Mouse (Mus musculus) lung, adult 2 months (tissue): ENCODE results near the gene Dgki.

Experiments
- CTCF ChIP-seq: fragments of 200-500 bp; IDR thresholded peaks from 2 replicates; pipeline ENCODE4 v1.5.1; 2011; ENCODE audit warnings: mild to moderate bottlenecking, low read length, control low read depth; ENCODE audit not compliant: insufficient read depth
- POLR2A ChIP-seq: fragments of 200-500 bp; IDR thresholded peaks from 2 replicates; pipeline ENCODE4 v1.6.1; 2011; ENCODE audit warnings: low read depth, mild to moderate bottlenecking, control low read depth, low read length, borderline replicate concordance; ENCODE audit errors: extremely low read depth

GRCm38 (mm10) chr6:37120417-37121154 lies 179.4 kb downstream of the Dgki start:
- no peak for TF ChIP-seq POLR2A
- no peak for TF ChIP-seq CTCF
